Mouse (Mus musculus): Measurements from ENCODE around the gene Plcb3. TPM values are rescaled to one million over a fixed set of nuclear protein-coding genes. Genes with fewer than 3 reads are reported as not detected.
A peak's percentile ranks its signal among the peaks of the same experiment; 100 is the strongest.

The Plcb3 gene
- polyA plus RNA-seq, 1 experiment from 2014 or later = 13.0 TPM

GRCm38 (mm10) chr19:6920741-6921636, 55.3 kb downstream of the Plcb3 start:
- Histone ChIP-seq H3K4me2 (peak overlapping the region; percentile 97), H3K9ac (ENCODE audit: low read length) (peak overlapping the region; percentile 89), H3K27me3 (ENCODE audit: control insufficient read depth, insufficient read depth, low read length) (peaks cover 36% of the 10 kb centered on the region), H3K9me3 (ENCODE audit: control insufficient read depth, low read length) (no peaks in the 10 kb centered on the region), H3K36me3 (ENCODE audit: control insufficient read depth, insufficient read depth, low read length) (no peaks in the 10 kb centered on the region), H3K4me3 (ENCODE audit: low read depth, low read length) (peak overlapping the region; percentile 80), H3K27ac (ENCODE audit: low read depth, low read length) (peak overlapping the region; percentile 84), H3K4me1 (ENCODE audit: control insufficient read depth, insufficient read depth, low read length) (peaks cover 17% of the 10 kb centered on the region)
- DNase-seq (ENCODE audit: low spot score, missing footprints) (peak; percentile 95), ATAC-seq (ENCODE audit: low FRiP score) (peak; percentile 2; the same call in 1 of the 2 replicates)
- 1% methylated on average over 46 of the region's 48 CpGs for WGBS

DNA sequence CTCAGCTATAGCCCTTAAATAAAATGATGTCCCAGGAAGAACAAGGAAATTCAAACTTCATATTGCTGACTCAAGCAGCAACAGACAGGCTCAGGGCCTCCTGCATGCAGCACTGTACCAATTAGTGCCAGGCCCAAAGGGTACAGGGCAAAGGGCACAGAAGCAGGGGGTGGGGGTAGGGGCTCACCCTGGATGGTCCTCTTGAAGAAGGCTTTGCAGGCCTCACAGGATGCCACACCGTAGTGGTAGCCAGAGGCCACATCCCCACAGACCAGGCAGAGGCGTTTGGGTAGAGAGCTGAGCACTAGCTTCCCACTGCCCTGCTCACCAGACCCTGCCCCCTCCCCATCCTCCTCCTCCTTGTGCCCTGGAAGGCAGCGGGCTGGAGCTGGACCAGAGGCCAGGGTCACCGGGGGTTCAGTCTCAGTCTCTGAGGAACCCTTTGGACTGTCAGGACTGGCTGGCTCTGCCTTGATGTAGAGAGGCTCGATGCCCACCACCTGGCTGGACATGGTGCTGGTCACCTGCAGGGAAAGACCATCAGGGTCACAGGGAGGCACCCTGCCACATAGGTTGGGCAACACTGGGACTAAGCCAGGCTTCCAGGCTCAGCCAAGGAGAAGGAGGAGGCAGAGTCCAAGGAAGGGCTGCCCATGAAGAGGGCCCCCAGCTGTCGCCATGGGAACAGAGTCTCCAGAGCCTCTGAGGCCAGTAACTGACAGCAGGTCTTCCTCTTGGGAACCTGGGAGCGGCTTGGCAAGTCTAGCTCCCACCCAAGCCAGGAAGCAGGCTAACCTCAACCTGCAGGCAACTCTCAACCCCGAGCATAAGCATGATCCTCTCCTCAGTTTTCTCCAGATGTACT, 56.2 kb downstream of the Plcb3 start:
- H3K9ac ChIP-seq (ENCODE audit: low read length) = peak overlapping the region; percentile 89
- peak; percentile 84 for DNase-seq (ENCODE audit: low spot score, missing footprints)
- H3K4me2 ChIP-seq = peak overlapping the region; percentile 97
- H3K4me1 ChIP-seq (ENCODE audit: control insufficient read depth, insufficient read depth, low read length) = peaks cover 17% of the 10 kb centered on the region
- no peak for ATAC-seq (ENCODE audit: low FRiP score)
- H3K4me3 ChIP-seq (ENCODE audit: low read depth, low read length) = peak overlapping the region; percentile 80
- H3K27me3 ChIP-seq (ENCODE audit: control insufficient read depth, insufficient read depth, low read length) = peaks cover 27% of the 10 kb centered on the region
- WGBS = 43% methylated on average over 8 of the region's 8 CpGs
- H3K27ac ChIP-seq (ENCODE audit: low read depth, low read length) = no peak overlapping the region
- H3K36me3 ChIP-seq (ENCODE audit: control insufficient read depth, insufficient read depth, low read length) = no peaks in the 10 kb centered on the region
- H3K9me3 ChIP-seq (ENCODE audit: control insufficient read depth, low read length) = no peaks in the 10 kb centered on the region

- ATAC-seq (ENCODE audit: low FRiP score) = no peak
- no peak overlapping the region for H3K4me2 ChIP-seq
- H3K36me3 ChIP-seq (ENCODE audit: control insufficient read depth, insufficient read depth, low read length) = no peaks in the 10 kb centered on the region
- no peak overlapping the region for H3K4me3 ChIP-seq (ENCODE audit: low read depth, low read length)
- peaks cover 21% of the 10 kb centered on the region for H3K27me3 ChIP-seq (ENCODE audit: control insufficient read depth, insufficient read depth, low read length)
- DNase-seq (ENCODE audit: low spot score, missing footprints) = no peak
- H3K4me1 ChIP-seq (ENCODE audit: control insufficient read depth, insufficient read depth, low read length) = peaks cover 17% of the 10 kb centered on the region
- H3K9ac ChIP-seq (ENCODE audit: low read length) = no peak overlapping the region
- no peaks in the 10 kb centered on the region for H3K9me3 ChIP-seq (ENCODE audit: control insufficient read depth, low read length)
- no peak overlapping the region for H3K27ac ChIP-seq (ENCODE audit: low read depth, low read length)
These were observed 56.8 kb downstream of the Plcb3 start for GRCm38 (mm10) chr19:6919431-6919830.

GRCm38 (mm10) chr19:6918321-6918720, 57.9 kb downstream of the Plcb3 start:
- WGBS = 95% methylated on average over 4 of the region's 4 CpGs
- H3K36me3 ChIP-seq (ENCODE audit: control insufficient read depth, insufficient read depth, low read length) = no peaks in the 10 kb centered on the region; the same call in 1 of the 2 replicates
- H3K4me1 ChIP-seq (ENCODE audit: control insufficient read depth, insufficient read depth, low read length) = peaks cover 17% of the 10 kb centered on the region
- H3K9ac ChIP-seq (ENCODE audit: low read length) = no peak overlapping the region
- no peak overlapping the region for H3K4me3 ChIP-seq (ENCODE audit: low read depth, low read length)
- no peak overlapping the region for H3K27ac ChIP-seq (ENCODE audit: low read depth, low read length)
- H3K27me3 ChIP-seq (ENCODE audit: control insufficient read depth, insufficient read depth, low read length) = peaks cover 10% of the 10 kb centered on the region
- no peaks in the 10 kb centered on the region for H3K9me3 ChIP-seq (ENCODE audit: control insufficient read depth, low read length)
- ATAC-seq (ENCODE audit: low FRiP score) = no peak
- no peak overlapping the region for H3K4me2 ChIP-seq
- no peak for DNase-seq (ENCODE audit: low spot score, missing footprints)

DNA sequence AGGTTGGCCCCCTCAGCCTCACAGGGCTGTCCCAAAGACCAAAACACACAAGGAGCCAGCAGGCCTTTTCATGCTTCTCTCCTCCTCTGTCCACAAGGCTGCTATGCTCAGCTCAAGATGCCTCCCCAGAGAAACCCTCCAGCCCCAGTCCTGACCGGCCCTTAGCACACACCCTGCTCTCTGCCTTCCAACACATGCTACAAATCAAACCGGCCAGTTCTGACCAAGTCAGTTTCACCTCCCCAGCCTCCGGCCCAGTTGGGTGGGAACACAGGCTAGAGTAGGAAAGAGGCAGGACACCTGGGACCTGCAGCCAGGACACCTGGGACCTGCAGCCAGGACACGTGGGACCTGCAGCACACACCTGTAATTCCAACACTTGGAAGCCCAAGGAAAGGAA, 59.8 kb downstream of the Plcb3 start:
- peaks cover 8% of the 10 kb centered on the region for H3K36me3 ChIP-seq (ENCODE audit: control insufficient read depth, insufficient read depth, low read length)
- H3K4me1 ChIP-seq (ENCODE audit: control insufficient read depth, insufficient read depth, low read length) = peaks cover 12% of the 10 kb centered on the region
- DNase-seq (ENCODE audit: low spot score, missing footprints) (peak; percentile 62), ATAC-seq (ENCODE audit: low FRiP score) (no peak)
- no peak overlapping the region for H3K27ac ChIP-seq (ENCODE audit: low read depth, low read length)
- no peak overlapping the region for H3K4me3 ChIP-seq (ENCODE audit: low read depth, low read length)
- H3K9ac ChIP-seq (ENCODE audit: low read length) = no peak overlapping the region
- H3K9me3 ChIP-seq (ENCODE audit: control insufficient read depth, low read length) = no peaks in the 10 kb centered on the region
- no peak overlapping the region for H3K4me2 ChIP-seq
- WGBS = 90% methylated on average over 4 of the region's 4 CpGs
- H3K27me3 ChIP-seq (ENCODE audit: control insufficient read depth, insufficient read depth, low read length) = no peaks in the 10 kb centered on the region

DNA sequence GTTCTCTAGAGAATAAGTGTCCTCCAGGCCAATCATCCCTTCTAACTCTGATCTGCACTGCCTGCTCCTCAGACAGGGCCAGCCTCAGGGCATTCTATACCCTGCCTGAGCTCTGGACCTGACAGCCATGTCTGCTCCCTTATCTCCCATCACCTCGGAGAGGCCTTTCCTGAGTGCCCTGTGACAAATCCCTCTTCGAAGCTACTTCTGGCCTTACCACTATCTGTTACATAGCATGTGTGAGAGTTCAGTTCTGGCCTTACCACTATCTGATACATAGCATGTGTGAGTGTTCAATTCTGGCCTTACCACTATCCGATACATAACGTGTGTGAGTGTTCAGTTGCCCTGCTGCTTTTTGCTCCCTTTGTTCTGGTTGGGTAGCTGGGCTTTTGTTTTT, 61.0 kb downstream of the Plcb3 start:
- Histone ChIP-seq H3K27me3 (ENCODE audit: control insufficient read depth, insufficient read depth, low read length) (no peaks in the 10 kb centered on the region), H3K4me3 (ENCODE audit: low read depth, low read length) (no peak overlapping the region), H3K9me3 (ENCODE audit: control insufficient read depth, low read length) (no peaks in the 10 kb centered on the region), H3K9ac (ENCODE audit: low read length) (no peak overlapping the region), H3K4me1 (ENCODE audit: control insufficient read depth, insufficient read depth, low read length) (peaks cover 10% of the 10 kb centered on the region), H3K36me3 (ENCODE audit: control insufficient read depth, insufficient read depth, low read length) (peaks cover 10% of the 10 kb centered on the region), H3K4me2 (no peak overlapping the region), H3K27ac (ENCODE audit: low read depth, low read length) (no peak overlapping the region)
- DNase-seq (ENCODE audit: low spot score, missing footprints) = no peak
- ATAC-seq (ENCODE audit: low FRiP score) = no peak
- 90% methylated on average over 4 of the region's 4 CpGs for whole genome bisulfite sequencing

DNA sequence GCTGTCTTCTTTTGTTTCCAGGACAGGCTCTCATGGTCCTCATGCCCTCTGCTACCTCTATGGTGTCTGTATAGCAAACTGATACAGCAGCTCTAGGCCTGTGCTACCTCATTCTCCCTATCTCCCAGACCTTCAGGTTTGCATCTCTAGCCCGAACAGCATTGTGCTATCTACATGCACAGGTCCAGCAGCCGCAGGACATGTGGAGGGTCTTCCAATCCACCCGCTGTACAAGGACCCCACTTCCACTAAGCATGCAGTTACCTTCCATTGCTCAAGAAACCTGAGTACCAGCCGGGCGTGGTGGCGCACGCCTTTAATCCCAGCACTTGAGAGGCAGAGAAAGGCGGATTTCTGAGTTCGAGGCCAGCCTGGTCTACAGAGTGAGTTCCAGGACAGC, 61.7 kb downstream of the Plcb3 start:
- peaks cover 10% of the 10 kb centered on the region for H3K36me3 ChIP-seq (ENCODE audit: control insufficient read depth, insufficient read depth, low read length)
- DNase-seq (ENCODE audit: low spot score, missing footprints) (no peak), ATAC-seq (ENCODE audit: low FRiP score) (no peak)
- H3K9ac ChIP-seq (ENCODE audit: low read length) = no peak overlapping the region
- no peak overlapping the region for H3K27ac ChIP-seq (ENCODE audit: low read depth, low read length)
- 86% methylated on average over 9 of the region's 9 CpGs for WGBS
- peaks cover 6% of the 10 kb centered on the region for H3K4me1 ChIP-seq (ENCODE audit: control insufficient read depth, insufficient read depth, low read length)
- H3K27me3 ChIP-seq (ENCODE audit: control insufficient read depth, insufficient read depth, low read length) = no peaks in the 10 kb centered on the region
- H3K4me3 ChIP-seq (ENCODE audit: low read depth, low read length) = no peak overlapping the region
- no peaks in the 10 kb centered on the region for H3K9me3 ChIP-seq (ENCODE audit: control insufficient read depth, low read length)
- H3K4me2 ChIP-seq = no peak overlapping the region

- 86% methylated on average over 11 of the region's 11 CpGs for WGBS
- H3K9me3 ChIP-seq (ENCODE audit: control insufficient read depth, low read length) = no peaks in the 10 kb centered on the region
- no peak overlapping the region for H3K4me3 ChIP-seq (ENCODE audit: low read depth, low read length)
- H3K9ac ChIP-seq (ENCODE audit: low read length) = no peak overlapping the region
- H3K36me3 ChIP-seq (ENCODE audit: control insufficient read depth, insufficient read depth, low read length) = peaks cover 10% of the 10 kb centered on the region
- no peak overlapping the region for H3K4me2 ChIP-seq
- ATAC-seq (ENCODE audit: low FRiP score) (no peak), DNase-seq (ENCODE audit: low spot score, missing footprints) (no peak)
- no peaks in the 10 kb centered on the region for H3K27me3 ChIP-seq (ENCODE audit: control insufficient read depth, insufficient read depth, low read length)
- H3K27ac ChIP-seq (ENCODE audit: low read depth, low read length) = no peak overlapping the region
- H3K4me1 ChIP-seq (ENCODE audit: control insufficient read depth, insufficient read depth, low read length) = peaks cover 7% of the 10 kb centered on the region
These were observed 62.3 kb downstream of the Plcb3 start for GRCm38 (mm10) chr19:6913991-6914390.

GRCm38 (mm10) chr19:6913036-6913435, 63.2 kb downstream of the Plcb3 start:
- Histone ChIP-seq H3K4me2 (no peak overlapping the region), H3K36me3 (ENCODE audit: control insufficient read depth, insufficient read depth, low read length) (peaks cover 10% of the 10 kb centered on the region), H3K9me3 (ENCODE audit: control insufficient read depth, low read length) (no peaks in the 10 kb centered on the region), H3K4me3 (ENCODE audit: low read depth, low read length) (no peak overlapping the region), H3K4me1 (ENCODE audit: control insufficient read depth, insufficient read depth, low read length) (peaks cover 16% of the 10 kb centered on the region), H3K27me3 (ENCODE audit: control insufficient read depth, insufficient read depth, low read length) (no peaks in the 10 kb centered on the region), H3K9ac (ENCODE audit: low read length) (no peak overlapping the region), H3K27ac (ENCODE audit: low read depth, low read length) (no peak overlapping the region)
- DNase-seq (ENCODE audit: low spot score, missing footprints) = no peak
- ATAC-seq (ENCODE audit: low FRiP score) = no peak
- 86% methylated on average over 6 of the region's 6 CpGs for WGBS

Measured in midbrain, embryonic 11.5 days (tissue).